ENCODE assay signal across 23 mouse cellular contexts in genomic region chr6:39545474-39545873, GRCm38 (mm10). TPM values are rescaled to one million over a fixed set of nuclear protein-coding genes. Genes with fewer than 3 reads are reported as not detected.
DNase-seq lines count a peak whose midpoint lies in the region; ATAC-seq lines count a peak whose summit lies in the region.
"Had no signal": no experiment of that assay in that cellular context is flagged by ENCODE, and none has a peak within 500 bp of the region (broad histone marks: within the 10 kb centered on the region; RNA-seq: fewer than 3 reads in every experiment).

No protein-coding gene starts in this region.

- H3K27me3 ChIP-seq in heart, embryonic 12.5 days (replicated peaks), result no peaks in the 10 kb centered on the region
- H3K27me3 ChIP-seq in kidney, embryonic 16.5 days (ENCODE audit: insufficient read depth, low read length), result no peaks in the 10 kb centered on the region
- H3K27me3 ChIP-seq in neural tube, embryonic 13.5 days, result no peaks in the 10 kb centered on the region
- H3K27me3 ChIP-seq: embryonic facial prominence, embryonic 12.5 days; hindbrain, embryonic 12.5 days; neural tube, embryonic 12.5 days; stomach, embryonic 15.5 days had no signal

- H3K27ac ChIP-seq in heart, embryonic 12.5 days (ENCODE audit: poor library complexity, severe bottlenecking), result peak overlapping the region; percentile 90; the same call in 1 of the 2 replicates
- peak overlapping the region; percentile 95; the same call in 1 of the 2 replicates for H3K27ac ChIP-seq in kidney, embryonic 16.5 days (ENCODE audit: low read length)
- H3K27ac ChIP-seq in neural tube, embryonic 13.5 days (replicated peaks), result peak overlapping the region; percentile 79
- H3K27ac ChIP-seq: neural tube, embryonic 12.5 days; stomach, embryonic 15.5 days had no signal

- H3K4me3 ChIP-seq in heart, embryonic 12.5 days, result no peak overlapping the region
- no peak overlapping the region for H3K4me3 ChIP-seq in kidney, embryonic 16.5 days (ENCODE audit: low read length)
- no peak overlapping the region for H3K4me3 ChIP-seq in neural tube, embryonic 13.5 days
- H3K4me3 ChIP-seq: embryonic facial prominence, embryonic 12.5 days; hindbrain, embryonic 12.5 days; neural tube, embryonic 12.5 days; stomach, embryonic 15.5 days had no signal

- WGBS in heart, embryonic 12.5 days, result 86% methylated on average over 7 of the region's 7 CpGs
- WGBS in kidney, embryonic 16.5 days, result 78% methylated on average over 7 of the region's 7 CpGs
- 76% methylated on average over 7 of the region's 7 CpGs for WGBS in neural tube, embryonic 13.5 days

- H3K9ac ChIP-seq in heart, embryonic 12.5 days, result no peak overlapping the region
- 0 out of 2 replicates have a peak overlapping the region, but pooled peaks have one; percentile 8 for H3K9ac ChIP-seq in kidney, embryonic 16.5 days (replicated peaks; ENCODE audit: low read length)
- H3K9ac ChIP-seq in neural tube, embryonic 13.5 days, result no peak overlapping the region
- H3K9ac ChIP-seq: embryonic facial prominence, embryonic 12.5 days; hindbrain, embryonic 12.5 days; neural tube, embryonic 12.5 days; stomach, embryonic 15.5 days had no signal

- no peaks in the 10 kb centered on the region for H3K9me3 ChIP-seq in heart, embryonic 12.5 days (replicated peaks)
- H3K9me3 ChIP-seq in kidney, embryonic 16.5 days (ENCODE audit: low read length), result no peaks in the 10 kb centered on the region
- H3K9me3 ChIP-seq in neural tube, embryonic 13.5 days, result no peaks in the 10 kb centered on the region
- H3K9me3 ChIP-seq: embryonic facial prominence, embryonic 12.5 days; hindbrain, embryonic 12.5 days; neural tube, embryonic 12.5 days; stomach, embryonic 15.5 days had no signal

- peaks cover 49% of the 10 kb centered on the region for H3K4me1 ChIP-seq in heart, embryonic 12.5 days (replicated peaks)
- peaks cover 66% of the 10 kb centered on the region for H3K4me1 ChIP-seq in kidney, embryonic 16.5 days (ENCODE audit: insufficient read depth, low read length)
- peaks cover 70% of the 10 kb centered on the region for H3K4me1 ChIP-seq in neural tube, embryonic 13.5 days (replicated peaks)

- no peak for DNase-seq in heart, postnatal 36 days
- no peak for DNase-seq in kidney, postnatal 36 days
- DNase-seq in neural tube, embryonic 10.5 days (ENCODE audit: extremely low spot score, low spot score), result no peak
- no peak for DNase-seq in adrenal gland, adult 8-10 months
- DNase-seq: adrenal gland, postnatal 14 days; cerebellum, adult 8-10 months; gastrocnemius, postnatal 25 days; kidney, adult 8-10 months; lung, adult 2 months; lung, postnatal 4 days; spleen, adult 18-20 months; thymus, adult 2 months had no signal

- intact Hi-C loops in heart, postnatal 36 days (cut with DNase I), result no loop called here

- no peak overlapping the region for H3K4me2 ChIP-seq in heart, embryonic 12.5 days
- H3K4me2 ChIP-seq in kidney, embryonic 16.5 days (replicated peaks; ENCODE audit: low read depth, low read length), result no peak overlapping the region
- H3K4me2 ChIP-seq in neural tube, embryonic 13.5 days, result no peak overlapping the region
- H3K4me2 ChIP-seq: embryonic facial prominence, embryonic 12.5 days; hindbrain, embryonic 12.5 days; neural tube, embryonic 12.5 days; stomach, embryonic 15.5 days had no signal

- no peak for ATAC-seq in heart, embryonic 12.5 days (ENCODE audit: insufficient number of reproducible peaks, low FRiP score)
- ATAC-seq in kidney, embryonic 16.5 days (ENCODE audit: low FRiP score, low TSS enrichment), result no peak
- no peak for ATAC-seq in neural tube, embryonic 13.5 days (ENCODE audit: low read depth)

- H3K36me3 ChIP-seq in heart, embryonic 12.5 days, result peaks cover 12% of the 10 kb centered on the region
- no peaks in the 10 kb centered on the region for H3K36me3 ChIP-seq in kidney, embryonic 16.5 days (ENCODE audit: insufficient read depth, low read length)
- H3K36me3 ChIP-seq in neural tube, embryonic 13.5 days, result no peaks in the 10 kb centered on the region
- H3K36me3 ChIP-seq: embryonic facial prominence, embryonic 12.5 days; hindbrain, embryonic 12.5 days; neural tube, embryonic 12.5 days; stomach, embryonic 15.5 days had no signal

RNA-seq across cellular contexts. Expression of gene Dennd2a, which starts 12.2 kb away (rescaled TPM):
- 26.8 and 28.2 TPM in 2 replicates for polyA plus RNA-seq in heart, embryonic 12.5 days (2016; fragmentation: Nextera tagmentation; extraction: Ambion mirVana)
- total RNA-seq in heart, postnatal 36 days (2021), result 1 to 10 TPM; 6.8 to 7.4 TPM
- 20.6 and 20.9 TPM in 2 replicates for polyA plus RNA-seq in kidney, embryonic 16.5 days (2015; fragmentation: Nextera tagmentation; extraction: Ambion mirVana)
- 25.8 and 26.1 TPM in 2 replicates for polyA plus RNA-seq in neural tube, embryonic 13.5 days (2015; fragmentation: Nextera tagmentation; extraction: Ambion mirVana)
- 10 to 100 TPM in 2 of 4 experiments, 1 to 10 TPM in 2; 7.3 to 14.8 (median 10.4) TPM for total RNA-seq in adrenal gland, adult 8-10 months (2022)
- total RNA-seq: common myeloid progenitor, adult 5-6 weeks had no signal

RNA-seq across cellular contexts. Expression of gene Adck2, which starts 28.2 kb away (rescaled TPM):
- 17.0 and 17.4 TPM in 2 replicates for polyA plus RNA-seq in heart, embryonic 12.5 days (2016; fragmentation: Nextera tagmentation; extraction: Ambion mirVana)
- total RNA-seq in heart, postnatal 36 days (2021), result 10 to 100 TPM; 14.0 to 15.8 TPM
- 31.7 and 32.8 TPM in 2 replicates for polyA plus RNA-seq in kidney, embryonic 16.5 days (2015; fragmentation: Nextera tagmentation; extraction: Ambion mirVana)
- polyA plus RNA-seq in neural tube, embryonic 13.5 days (2015; fragmentation: Nextera tagmentation; extraction: Ambion mirVana), result 39.5 and 41.7 TPM in 2 replicates
- 10 to 100 TPM; 22.2 to 38.8 (median 34.5) TPM for total RNA-seq in adrenal gland, adult 8-10 months (2022)

RNA-seq across cellular contexts. Expression of gene Gm42420, which starts 40.1 kb away (rescaled TPM):
- polyA plus RNA-seq in heart, embryonic 12.5 days (2016; fragmentation: Nextera tagmentation; extraction: Ambion mirVana), result 1.0 TPM in 1 of 2 replicates, not detected in the other
- total RNA-seq in heart, postnatal 36 days (2021), result under 1 TPM in 1 of 2 experiments, not detected in 1; 0.72 TPM
- polyA plus RNA-seq in kidney, embryonic 16.5 days (2015; fragmentation: Nextera tagmentation; extraction: Ambion mirVana), result 3.8 TPM in 1 of 2 replicates, not detected in the other
- polyA plus RNA-seq in neural tube, embryonic 13.5 days (2015; fragmentation: Nextera tagmentation; extraction: Ambion mirVana), result not detected in 2 replicates
- total RNA-seq in adrenal gland, adult 8-10 months (2022), result 1 to 10 TPM in 1 of 4 experiments, under 1 TPM in 2, not detected in 1; 0.62 to 1.3 (median 0.75) TPM
- total RNA-seq: gastrocnemius, postnatal 25 days; layer of hippocampus, adult 18-20 months had no signal
- polyA plus RNA-seq: C2C12; embryonic facial prominence, embryonic 12.5 days; liver, adult 2 months; lung, adult 2 months had no signal

RNA-seq across cellular contexts. Expression of gene Ndufb2, which starts 46.9 kb away (rescaled TPM):
- polyA plus RNA-seq in heart, embryonic 12.5 days (2016; fragmentation: Nextera tagmentation; extraction: Ambion mirVana), result 541 and 562 TPM in 2 replicates
- 100 to 1,000 TPM; 703 to 715 TPM for total RNA-seq in heart, postnatal 36 days (2021)
- polyA plus RNA-seq in kidney, embryonic 16.5 days (2015; fragmentation: Nextera tagmentation; extraction: Ambion mirVana), result 326 and 331 TPM in 2 replicates
- 393 and 454 TPM in 2 replicates for polyA plus RNA-seq in neural tube, embryonic 13.5 days (2015; fragmentation: Nextera tagmentation; extraction: Ambion mirVana)
- total RNA-seq in adrenal gland, adult 8-10 months (2022), result 100 to 1,000 TPM; 161 to 197 (median 187) TPM
